Mouse (Mus musculus): ENCODE measurements around the gene Gcnt3.

Gcnt3 gene

GRCm38 (mm10) chr9:70037988-70038387 is at the start of gene Gcnt3:
Gene Gcnt3, minus strand, starts transcription at chr9:70038088.
- no peak for DNase-seq (ENCODE audit: low spot score)

GRCm38 (mm10) chr9:70087379-70087778 is 49.5 kb upstream of the Gcnt3 start:
- no peak for DNase-seq (ENCODE audit: low spot score)

- DNase-seq (ENCODE audit: low spot score) = no peak
Observed at GRCm38 (mm10) chr9:70086091-70086490, 48.2 kb upstream of the Gcnt3 start.

- DNase-seq (ENCODE audit: low spot score) = peak; percentile 57
Observed at GRCm38 (mm10) chr9:70084107-70084506, 46.2 kb upstream of the Gcnt3 start.

GRCm38 (mm10) chr9:70082357-70083204 is 44.7 kb upstream of the Gcnt3 start:
- no peak for DNase-seq (ENCODE audit: low spot score)

- DNase-seq (ENCODE audit: low spot score) = no peak
Observed at GRCm38 (mm10) chr9:70081767-70082166, 43.9 kb upstream of the Gcnt3 start.

GRCm38 (mm10) chr9:70080976-70081375 is 43.1 kb upstream of the Gcnt3 start:
- DNase-seq (ENCODE audit: low spot score) = no peak

- no peak for DNase-seq (ENCODE audit: low spot score)
Observed at GRCm38 (mm10) chr9:70080027-70080800, 42.3 kb upstream of the Gcnt3 start.

GRCm38 (mm10) chr9:70078034-70078433 is 40.1 kb upstream of the Gcnt3 start:
- DNase-seq (ENCODE audit: low spot score) = no peak

GRCm38 (mm10) chr9:70077170-70077569 is 39.3 kb upstream of the Gcnt3 start:
- no peak for DNase-seq (ENCODE audit: low spot score)

GRCm38 (mm10) chr9:70072387-70072786 is 34.5 kb upstream of the Gcnt3 start:
- DNase-seq (ENCODE audit: low spot score) = no peak

GRCm38 (mm10) chr9:70069961-70070435 is 32.1 kb upstream of the Gcnt3 start:
- DNase-seq (ENCODE audit: low spot score) = no peak

- no peak for DNase-seq (ENCODE audit: low spot score)
Observed at GRCm38 (mm10) chr9:70067497-70067896, 29.6 kb upstream of the Gcnt3 start.

- no peak for DNase-seq (ENCODE audit: low spot score)
Observed at GRCm38 (mm10) chr9:70062012-70062411, 24.1 kb upstream of the Gcnt3 start.

GRCm38 (mm10) chr9:70053411-70053810 is 15.5 kb upstream of the Gcnt3 start:
- DNase-seq (ENCODE audit: low spot score) = no peak

- DNase-seq (ENCODE audit: low spot score) = no peak
Observed at GRCm38 (mm10) chr9:70052730-70053129, 14.8 kb upstream of the Gcnt3 start.

GRCm38 (mm10) chr9:70049839-70050238 is 12.0 kb upstream of the Gcnt3 start:
- no peak for DNase-seq (ENCODE audit: low spot score)

GRCm38 (mm10) chr9:70049416-70049783 is 11.5 kb upstream of the Gcnt3 start:
- no peak for DNase-seq (ENCODE audit: low spot score)

- no peak for DNase-seq (ENCODE audit: low spot score)
Observed at GRCm38 (mm10) chr9:70048751-70049415, 11.0 kb upstream of the Gcnt3 start.

- DNase-seq (ENCODE audit: low spot score) = no peak
Observed at GRCm38 (mm10) chr9:70048280-70048679, 10.4 kb upstream of the Gcnt3 start.

GRCm38 (mm10) chr9:70047839-70048238 is 10.0 kb upstream of the Gcnt3 start:
- DNase-seq (ENCODE audit: low spot score) = no peak

GRCm38 (mm10) chr9:70046255-70046654 is 8.4 kb upstream of the Gcnt3 start:
- DNase-seq (ENCODE audit: low spot score) = no peak

GRCm38 (mm10) chr9:70044865-70045264 is 7.0 kb upstream of the Gcnt3 start:
- no peak for DNase-seq (ENCODE audit: low spot score)

Measured in left cerebral cortex, adult 11 months (tissue).